Mouse (Mus musculus) induced T-regulatory cell, adult 2 months (primary cell): ENCODE measurements around the gene Ccnj.

Experiments
- DNase-seq: peaks from one replicate; pipeline ENCODE4 v3.0.0-alpha.2; 2012; ENCODE audit warnings: low read depth

Ccnj gene

GRCm38 (mm10) chr19:40844731-40845130 is 13.7 kb downstream of the Ccnj start:
- no peak for DNase-seq

GRCm38 (mm10) chr19:40849391-40849790 is 18.3 kb downstream of the Ccnj start:
- DNase-seq: no peak

- DNase-seq: no peak
Measured at GRCm38 (mm10) chr19:40859555-40859954, 28.5 kb downstream of the Ccnj start.

- no peak for DNase-seq
Measured at GRCm38 (mm10) chr19:40868284-40868683, 37.2 kb downstream of the Ccnj start.

GRCm38 (mm10) chr19:40869425-40870105 is 38.5 kb downstream of the Ccnj start:
- no peak for DNase-seq

- peak; percentile 83 for DNase-seq
Measured at GRCm38 (mm10) chr19:40872955-40873665, 42.0 kb downstream of the Ccnj start.

GRCm38 (mm10) chr19:40881700-40882099 is 50.6 kb downstream of the Ccnj start:
- DNase-seq: no peak

- DNase-seq: no peak
Measured at GRCm38 (mm10) chr19:40888887-40889286, 57.8 kb downstream of the Ccnj start.

- no peak for DNase-seq
Measured at GRCm38 (mm10) chr19:40894071-40894506, 63.0 kb downstream of the Ccnj start.

GRCm38 (mm10) chr19:40894519-40895392 is 63.7 kb downstream of the Ccnj start, which contains the start of gene Zfp518a:
Gene Zfp518a, plus strand, starts transcription at chr19:40894705.
- peak; percentile 96 for DNase-seq

GRCm38 (mm10) chr19:40895393-40895703 is 64.3 kb downstream of the Ccnj start:
- no peak for DNase-seq
